Mouse (Mus musculus) embryonic facial prominence, embryonic 11.5 days (tissue): ENCODE data around the gene Ctns. TPM values are rescaled to one million over a fixed set of nuclear protein-coding genes. Genes with fewer than 3 reads are reported as not detected.

Source experiments
- ATAC-seq: fragments of 200-750 bp; cut with Nextera tagmentation; replicated peaks from 2 replicates; pipeline ENCODE4 v1.8.0; 2017; ENCODE audit warnings: low read depth; ENCODE audit not compliant: insufficient number of reproducible peaks, low FRiP score, low TSS enrichment
- DNase-seq: peaks from one replicate; pipeline ENCODE4 v3.0.0-alpha.2; 2015; ENCODE audit warnings: low spot score
- H3K27ac ChIP-seq: fragments of 300-500 bp; sonication (generic); replicated peaks from 2 replicates; pipeline ENCODE4 v1.5.1; 2014; ENCODE audit warnings: mild to moderate bottlenecking, low read depth, low read length, control low read depth
- H3K27me3 ChIP-seq: fragments of 300-500 bp; sonication (generic); 2 replicates; pipeline ENCODE4 v1.6.1; 2014; ENCODE audit warnings: mild to moderate bottlenecking, low read length, moderate library complexity, mixed read lengths; ENCODE audit not compliant: control insufficient read depth, insufficient read depth
- H3K36me3 ChIP-seq: fragments of 300-500 bp; sonication (generic); replicated peaks from 2 replicates; pipeline ENCODE4 v1.6.1; 2014; ENCODE audit warnings: low read depth, mild to moderate bottlenecking, low read length, moderate library complexity, mixed read lengths; ENCODE audit not compliant: control insufficient read depth, insufficient read depth
- H3K4me1 ChIP-seq: fragments of 300-500 bp; sonication (generic); 2 replicates; pipeline ENCODE4 v1.6.1; 2014; ENCODE audit warnings: low read length, mixed read lengths; ENCODE audit not compliant: control insufficient read depth, insufficient read depth
- H3K4me2 ChIP-seq: fragments of 300-500 bp; sonication (generic); 2 replicates; pipeline ENCODE4 v1.6.1; 2014; ENCODE audit warnings: low read depth, mild to moderate bottlenecking, control low read depth, low read length, moderate library complexity
- H3K4me3 ChIP-seq: fragments of 300-500 bp; sonication (generic); 2 replicates; pipeline ENCODE4 v1.5.1; 2014; ENCODE audit warnings: low read depth, low read length, control low read depth
- H3K9ac ChIP-seq: fragments of 300-500 bp; sonication (generic); replicated peaks from 2 replicates; pipeline ENCODE4 v1.6.1; 2014; ENCODE audit warnings: mild to moderate bottlenecking, control low read depth, low read length
- H3K9me3 ChIP-seq: fragments of 300-500 bp; sonication (generic); replicated peaks from 2 replicates; pipeline ENCODE4 v1.6.1; 2016; ENCODE audit warnings: mild to moderate bottlenecking, low read length, inconsistent platforms, mixed read lengths; ENCODE audit not compliant: control insufficient read depth
- WGBS: fragments of 180-500 bp; shearing (Covaris S2); extraction: QIAGEN DNeasy Blood & Tissue Kit; methylation state at CpG from one replicate; pipeline ENCODE4 v1.1.7; 2014; 5-methylcytosine and 5-hydroxymethylcytosine counted together
- polyA plus RNA-seq: library from polyadenylated mRNA; unstranded; fragments of >200 nt; fragmentation: Nextera tagmentation; extraction: Ambion mirVana; gene quantifications from 2 replicates; pipeline ENCODE4 v1.2.1, GENCODE M21; 2014

Ctns gene
- polyA plus RNA-seq, 1 experiment from 2014 or later = 22.8 TPM

GRCm38 (mm10) chr11:73193047-73193446 is 5.8 kb downstream of the Ctns start:
- ATAC-seq (no peak), DNase-seq (no peak)
- no peaks in the 10 kb centered on the region for H3K27me3 ChIP-seq
- 64% methylated on average over 6 of the region's 6 CpGs for WGBS
- H3K9me3 ChIP-seq = no peaks in the 10 kb centered on the region
- no peak overlapping the region for H3K27ac ChIP-seq
- no peak overlapping the region for H3K4me2 ChIP-seq
- no peak overlapping the region for H3K9ac ChIP-seq
- no peak overlapping the region for H3K4me3 ChIP-seq
- H3K36me3 ChIP-seq = no peaks in the 10 kb centered on the region
- no peaks in the 10 kb centered on the region for H3K4me1 ChIP-seq

DNA sequence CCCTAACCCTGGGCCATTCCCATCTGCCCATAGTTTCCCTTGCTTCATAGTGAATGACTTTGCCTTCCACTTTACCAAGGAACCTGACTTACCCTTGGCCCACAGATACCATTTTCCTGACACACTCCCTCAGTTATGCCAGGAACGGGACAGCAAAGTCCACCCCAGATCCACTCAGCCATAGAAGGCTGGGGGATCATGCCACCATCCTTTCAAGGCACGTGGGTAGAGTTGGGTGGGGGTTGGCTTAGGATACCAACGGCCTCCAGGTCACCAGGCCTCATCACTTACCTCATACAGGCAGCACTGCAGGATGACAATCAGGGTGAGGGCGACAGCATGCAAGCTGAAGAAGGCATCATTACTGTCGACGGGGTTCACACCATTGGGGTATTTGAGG is 11.6 kb downstream of the Ctns start:
- H3K9ac ChIP-seq = no peak overlapping the region
- DNase-seq (no peak), ATAC-seq (no peak)
- 90% methylated on average over 6 of the region's 6 CpGs for WGBS
- H3K4me1 ChIP-seq = no peaks in the 10 kb centered on the region
- H3K36me3 ChIP-seq = no peaks in the 10 kb centered on the region
- H3K9me3 ChIP-seq = no peaks in the 10 kb centered on the region
- H3K27ac ChIP-seq = no peak overlapping the region
- no peaks in the 10 kb centered on the region for H3K27me3 ChIP-seq
- no peak overlapping the region for H3K4me3 ChIP-seq
- H3K4me2 ChIP-seq = no peak overlapping the region

DNA sequence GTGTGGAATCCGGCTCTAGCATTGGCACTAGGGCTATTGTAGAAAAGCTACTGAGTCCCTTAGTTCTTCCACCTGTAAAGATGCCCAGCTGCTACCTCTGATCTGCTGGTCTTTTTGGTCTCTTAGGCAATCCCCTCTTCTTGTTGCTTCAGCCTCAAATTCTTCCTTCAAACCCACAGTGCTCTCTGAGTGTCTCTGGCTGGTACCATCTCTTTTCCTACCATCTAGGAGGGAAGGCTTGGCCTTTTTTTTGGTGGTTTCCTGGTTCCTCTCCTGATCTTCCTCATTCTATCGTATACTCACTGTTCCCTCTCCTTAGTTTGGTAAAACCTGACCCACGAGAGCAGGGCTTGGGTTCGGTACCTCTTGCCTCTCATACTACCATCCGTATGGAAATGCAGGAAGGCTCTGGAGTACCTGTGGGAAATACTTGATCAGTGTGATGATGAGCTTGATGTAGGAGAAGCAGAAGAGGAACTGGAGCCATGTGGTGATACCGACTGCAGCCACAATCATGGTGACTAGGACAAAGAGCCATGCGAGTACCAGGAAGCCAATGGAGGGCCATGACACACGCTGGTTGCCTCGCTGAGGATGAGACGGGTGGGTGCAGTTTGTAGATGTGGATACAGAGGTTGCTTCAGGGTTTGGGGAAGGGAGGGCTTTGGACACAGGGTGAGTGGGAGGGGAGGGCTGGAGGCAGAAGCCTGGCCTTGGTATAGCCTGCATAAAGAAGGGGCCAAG is 12.8 kb downstream of the Ctns start:
- no peak overlapping the region for H3K27ac ChIP-seq
- H3K4me2 ChIP-seq = no peak overlapping the region
- H3K4me3 ChIP-seq = no peak overlapping the region
- H3K4me1 ChIP-seq = no peaks in the 10 kb centered on the region
- no peaks in the 10 kb centered on the region for H3K36me3 ChIP-seq
- ATAC-seq (no peak), DNase-seq (no peak)
- H3K27me3 ChIP-seq = no peaks in the 10 kb centered on the region
- WGBS = 93% methylated on average over 10 of the region's 10 CpGs
- H3K9ac ChIP-seq = no peak overlapping the region
- H3K9me3 ChIP-seq = no peaks in the 10 kb centered on the region

DNA sequence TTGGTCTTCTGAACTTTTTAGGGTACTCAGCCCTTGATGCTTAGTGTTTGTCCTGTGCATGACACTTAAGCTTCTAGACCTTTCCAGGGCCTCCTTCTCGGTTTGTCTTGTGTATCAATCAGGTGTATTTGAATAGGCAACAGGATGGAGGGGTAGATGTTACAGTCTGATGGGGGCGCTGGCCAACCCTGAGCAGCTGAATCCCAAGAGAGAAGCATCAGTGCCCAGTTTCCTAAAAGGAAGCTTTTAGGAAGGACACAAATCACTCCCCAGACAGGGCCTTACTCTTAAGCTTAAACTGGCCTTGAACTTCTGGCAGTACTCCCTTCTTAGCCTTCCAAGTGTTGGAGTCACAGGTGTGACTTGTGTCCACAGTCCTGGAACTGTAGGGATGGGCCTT is 20.9 kb downstream of the Ctns start:
- WGBS = 0% methylated on average over 2 of the region's 2 CpGs
- ATAC-seq (no peak), DNase-seq (no peak)
- Histone ChIP-seq H3K27ac (no peak overlapping the region), H3K4me3 (peak overlapping the region; percentile 85), H3K9me3 (no peaks in the 10 kb centered on the region), H3K9ac (peak overlapping the region; percentile 87), H3K36me3 (no peaks in the 10 kb centered on the region; the same call in 1 of the 2 replicates), H3K27me3 (no peaks in the 10 kb centered on the region), H3K4me2 (peak overlapping the region; percentile 55), H3K4me1 (no peaks in the 10 kb centered on the region)

DNA sequence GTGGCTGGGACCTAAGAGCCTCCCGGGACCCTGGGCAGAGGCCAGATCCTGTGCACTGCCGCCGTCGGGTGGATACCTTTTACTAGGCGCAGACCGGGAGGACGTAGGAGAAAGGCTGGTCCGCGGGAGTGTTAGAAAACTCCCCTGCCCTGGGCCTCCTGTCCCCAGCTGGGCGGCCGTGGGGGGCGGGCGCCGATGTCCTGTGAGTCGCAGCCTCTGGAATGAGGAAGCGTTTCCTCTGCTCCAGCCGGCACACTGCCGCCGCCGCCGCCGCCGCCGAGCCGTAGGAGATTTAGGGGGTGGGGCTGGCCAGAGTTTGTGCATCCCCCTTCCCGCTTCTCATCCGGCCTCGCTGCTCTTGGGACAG is 21.4 kb downstream of the Ctns start:
- Histone ChIP-seq H3K4me3 (peak overlapping the region; percentile 85), H3K4me2 (peak overlapping the region; percentile 55), H3K27me3 (no peaks in the 10 kb centered on the region), H3K9ac (peak overlapping the region; percentile 87), H3K4me1 (no peaks in the 10 kb centered on the region), H3K36me3 (no peaks in the 10 kb centered on the region; the same call in 1 of the 2 replicates), H3K27ac (peak overlapping the region; percentile 90), H3K9me3 (no peaks in the 10 kb centered on the region)
- DNase-seq = peak; percentile 83
- under 1% methylated on average over 27 of the region's 28 CpGs for WGBS
- ATAC-seq = peak; percentile 72; the same call in 1 of the 2 replicates

DNA sequence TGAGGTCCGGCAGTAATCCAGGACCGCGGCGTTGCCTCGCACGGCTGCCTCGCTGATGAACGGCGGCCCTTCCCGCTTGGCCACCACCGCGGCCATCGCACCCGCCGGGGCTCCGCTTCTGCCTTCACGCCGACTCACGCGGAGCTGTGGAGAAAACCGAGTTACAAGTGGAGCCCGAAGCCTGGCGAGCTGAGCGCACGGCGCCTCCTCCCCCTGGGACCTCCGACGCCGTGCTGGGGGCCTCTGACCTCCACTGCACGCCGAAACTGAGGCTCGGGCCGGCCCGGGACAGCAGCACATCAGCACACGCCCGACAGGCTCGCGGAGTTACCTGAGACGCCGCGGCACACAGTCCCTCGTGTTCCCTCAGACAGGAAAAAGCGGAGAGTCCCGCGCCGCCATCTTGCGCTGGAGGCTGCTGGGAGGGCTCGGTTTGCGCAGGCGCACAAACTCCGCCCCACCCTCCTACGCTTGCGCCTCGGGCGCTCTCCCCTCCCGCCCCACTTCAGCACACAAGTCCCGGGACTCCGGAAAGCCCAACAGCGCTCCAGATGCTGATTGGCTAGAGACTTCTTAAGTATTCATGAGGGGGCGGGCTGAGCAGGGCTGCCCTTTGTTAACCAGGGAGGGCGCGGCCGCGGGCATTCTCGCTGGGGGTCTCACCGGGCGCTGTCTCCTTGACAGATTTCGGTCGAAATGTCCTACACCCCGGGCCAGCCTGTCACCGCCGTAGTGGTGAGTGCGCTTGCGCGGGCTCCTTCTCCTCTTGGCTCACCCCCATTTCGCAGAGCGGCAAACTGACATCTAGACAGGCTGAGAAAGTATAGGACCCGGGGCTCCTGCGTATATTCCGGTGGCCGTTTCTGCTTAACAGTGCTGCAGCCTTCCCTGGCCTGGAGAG is 22.0 kb downstream of the Ctns start, which contains the start of the genes Emc6 and Tax1bp3:
Gene Emc6, minus strand, starts transcription at position 430 of the 901 bp plus-strand sequence.
Gene Tax1bp3, plus strand, starts transcription at position 476 of the 901 bp plus-strand sequence.
- peak within 1 kb of the TSS; percentile 55 for H3K4me2 ChIP-seq
- H3K4me1 ChIP-seq = no peaks in the 10 kb centered on the region
- peak within 1 kb of the TSS; percentile 90 for H3K27ac ChIP-seq
- peak; percentile 99 for DNase-seq
- H3K27me3 ChIP-seq = no peaks in the 10 kb centered on the region
- no peaks in the 10 kb centered on the region for H3K9me3 ChIP-seq
- WGBS = under 1% methylated on average over 76 of the region's 81 CpGs
- no peaks in the 10 kb centered on the region; the same call in 1 of the 2 replicates for H3K36me3 ChIP-seq
- ATAC-seq = peak; percentile 97
- peak within 1 kb of the TSS; percentile 87 for H3K9ac ChIP-seq
- peak within 1 kb of the TSS; percentile 85 for H3K4me3 ChIP-seq

DNA sequence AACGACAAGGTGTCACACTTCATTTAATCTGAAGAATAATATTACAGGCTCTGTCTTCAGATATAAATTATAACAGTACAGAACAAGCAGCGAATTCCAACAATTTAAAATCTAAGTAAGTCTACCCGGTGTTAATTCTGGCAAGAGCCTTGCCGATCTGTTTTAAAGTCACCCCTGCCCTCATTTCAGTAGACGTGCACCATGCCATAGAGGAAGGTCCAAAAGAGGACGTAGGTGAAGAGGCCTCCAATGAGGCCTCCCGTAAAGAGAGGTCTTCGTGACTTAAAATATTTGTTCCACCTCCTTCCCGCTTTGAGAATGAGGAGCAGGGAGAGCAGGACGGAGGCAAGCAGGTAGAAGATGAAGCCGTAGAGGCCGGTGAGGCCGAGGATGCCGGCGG is 22.7 kb downstream of the Ctns start:
- H3K4me3 ChIP-seq = peak overlapping the region; percentile 85
- DNase-seq (no peak), ATAC-seq (no peak)
- peak overlapping the region; percentile 47 for H3K4me2 ChIP-seq
- H3K9ac ChIP-seq = peak overlapping the region; percentile 87
- under 1% methylated on average over 15 of the region's 15 CpGs for WGBS
- peak overlapping the region; percentile 65; the same call in 1 of the 2 replicates for H3K27ac ChIP-seq
- H3K27me3 ChIP-seq = no peaks in the 10 kb centered on the region
- no peaks in the 10 kb centered on the region for H3K9me3 ChIP-seq
- no peaks in the 10 kb centered on the region; the same call in 1 of the 2 replicates for H3K36me3 ChIP-seq
- H3K4me1 ChIP-seq = no peaks in the 10 kb centered on the region
